Mouse (Mus musculus): Measurements from ENCODE around the gene Gm7697. TPM values are rescaled to one million over a fixed set of nuclear protein-coding genes. Genes with fewer than 3 reads are reported as not detected.
"Not testable (repeated sequence)": the region's sequence is repeated elsewhere in the genome, so short reads cannot be mapped to it uniquely, and the experiment has no call there.

The Gm7697 gene
- total RNA-seq (2017): not detected in 2 replicates

DNA sequence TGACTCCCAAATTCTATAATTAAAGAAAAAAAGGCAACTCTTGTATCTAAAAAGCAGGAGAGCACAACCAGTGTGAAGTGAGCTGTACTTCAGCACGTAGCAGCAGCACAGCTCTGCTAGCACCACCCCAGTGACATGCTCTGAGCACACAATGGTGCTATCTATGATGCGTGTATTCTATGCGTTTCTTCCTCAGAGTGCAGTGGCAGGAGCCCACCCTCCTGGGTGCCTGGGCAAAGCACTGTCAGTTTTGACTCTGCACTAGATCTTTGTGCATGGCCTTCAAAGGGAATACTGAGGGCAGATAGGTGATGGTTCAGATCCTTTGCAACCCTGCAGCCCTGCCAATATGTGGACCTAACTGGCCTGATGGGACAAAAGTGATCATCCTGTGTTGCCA, at the start of gene Gm7697:
TSS of gene Gm7697 (minus strand) at position 101 of the 400 bp plus-strand sequence.
- not testable (repeated sequence) for ATAC-seq (ENCODE audit: extremely low read depth, insufficient number of reproducible peaks, low FRiP score, poor library complexity, severe bottlenecking)

DNA sequence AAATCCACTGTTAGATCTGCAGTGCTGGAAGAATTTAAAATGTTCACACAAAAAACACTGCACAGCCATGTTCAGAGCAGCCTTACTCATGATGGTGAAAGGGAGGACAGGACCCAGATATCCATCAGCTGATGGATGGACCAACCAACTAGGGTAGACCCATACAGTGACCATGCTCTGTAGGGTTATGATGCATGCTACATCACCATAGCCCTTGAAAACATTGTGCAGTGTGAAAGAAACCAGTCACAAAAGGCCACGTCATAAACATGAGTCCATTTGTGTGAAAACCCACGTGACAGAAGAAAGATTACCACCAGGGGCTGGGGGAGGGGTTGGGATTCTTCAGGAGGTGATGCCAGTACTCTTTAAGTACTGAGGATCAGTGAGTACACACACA, 28.5 kb upstream of the Gm7697 start:
- ATAC-seq (ENCODE audit: extremely low read depth, insufficient number of reproducible peaks, low FRiP score, poor library complexity, severe bottlenecking): not testable (repeated sequence)

DNA sequence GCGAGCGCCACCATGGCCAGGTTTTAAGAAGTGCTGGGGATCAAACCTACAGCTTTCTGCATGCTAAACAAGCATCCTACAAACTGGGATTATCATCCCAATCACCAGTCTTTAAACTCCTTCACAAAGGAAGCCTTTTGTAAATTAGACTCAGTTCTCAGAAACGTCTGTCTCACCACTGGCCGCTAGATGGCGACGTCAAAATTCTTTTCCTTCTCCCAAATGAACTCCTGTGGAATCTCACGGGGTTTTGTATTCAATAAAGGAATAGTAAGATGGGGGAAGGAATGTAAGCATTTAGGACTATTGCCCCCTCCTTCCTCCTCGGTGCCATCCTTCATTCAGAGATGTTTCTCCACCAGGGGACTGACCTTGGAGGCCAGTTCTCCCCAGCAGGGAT, 26.8 kb upstream of the Gm7697 start:
- ATAC-seq (ENCODE audit: extremely low read depth, insufficient number of reproducible peaks, low FRiP score, poor library complexity, severe bottlenecking): not testable (repeated sequence)

DNA sequence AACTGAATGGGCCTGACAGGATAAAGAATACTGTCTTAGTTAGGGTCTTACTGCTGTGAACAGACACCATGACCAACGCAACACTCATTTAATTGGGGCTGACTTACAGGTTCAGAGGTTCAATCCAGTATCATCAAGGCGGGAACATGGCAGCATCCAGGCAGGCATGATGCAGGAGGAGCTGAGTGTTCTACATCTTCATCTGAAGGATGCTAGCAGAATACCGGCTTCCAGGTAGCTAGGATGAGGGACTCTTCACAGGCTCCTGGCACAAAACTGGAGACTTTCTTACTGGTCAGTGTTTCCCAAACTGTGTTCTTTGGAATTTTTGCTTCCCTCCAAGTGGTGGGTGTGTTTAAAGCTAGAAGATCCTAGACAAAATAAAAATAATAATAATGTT, 25.3 kb upstream of the Gm7697 start:
- not testable (repeated sequence) for ATAC-seq (ENCODE audit: extremely low read depth, insufficient number of reproducible peaks, low FRiP score, poor library complexity, severe bottlenecking)

DNA sequence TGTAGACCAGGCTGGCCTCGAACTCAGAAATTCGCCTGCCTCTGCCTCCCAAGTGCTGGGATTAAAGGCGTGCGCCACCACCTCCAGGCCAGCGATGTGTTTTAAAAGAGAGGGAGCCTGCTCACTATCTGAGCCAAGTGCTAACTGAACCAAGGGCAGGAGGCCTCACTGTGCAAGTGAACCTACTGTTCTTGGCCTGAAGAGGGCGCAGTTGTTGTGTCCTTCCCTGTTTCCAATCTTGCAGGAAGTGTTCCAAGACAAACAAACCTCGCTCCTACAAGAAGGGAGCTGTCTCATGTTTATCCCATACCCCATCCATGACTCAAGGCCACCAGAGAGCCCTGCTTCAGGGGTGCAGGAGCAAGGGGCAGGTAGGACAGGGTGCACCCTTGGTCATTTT, 24.4 kb upstream of the Gm7697 start:
- ATAC-seq (ENCODE audit: extremely low read depth, insufficient number of reproducible peaks, low FRiP score, poor library complexity, severe bottlenecking): not testable (repeated sequence)

DNA sequence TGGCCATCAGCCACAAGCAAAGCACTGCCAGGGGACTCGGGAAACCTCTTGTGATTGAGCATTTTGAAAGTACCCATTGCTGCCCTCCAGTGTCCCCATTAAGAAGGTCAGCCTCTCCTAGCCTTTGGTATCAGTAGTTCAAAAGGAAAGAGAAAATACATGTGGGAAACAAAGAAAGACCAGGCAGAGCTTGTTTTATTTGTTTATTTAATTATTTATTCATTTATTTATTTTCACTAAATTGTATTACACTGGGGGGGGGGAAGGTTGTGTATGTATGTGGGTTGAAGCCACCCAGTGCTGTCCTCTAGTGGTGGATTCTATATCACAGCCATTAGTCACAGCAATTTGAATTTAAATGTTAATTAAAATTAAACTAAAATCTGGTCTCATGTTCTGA, 22.2 kb upstream of the Gm7697 start:
- ATAC-seq (ENCODE audit: extremely low read depth, insufficient number of reproducible peaks, low FRiP score, poor library complexity, severe bottlenecking): not testable (repeated sequence)

DNA sequence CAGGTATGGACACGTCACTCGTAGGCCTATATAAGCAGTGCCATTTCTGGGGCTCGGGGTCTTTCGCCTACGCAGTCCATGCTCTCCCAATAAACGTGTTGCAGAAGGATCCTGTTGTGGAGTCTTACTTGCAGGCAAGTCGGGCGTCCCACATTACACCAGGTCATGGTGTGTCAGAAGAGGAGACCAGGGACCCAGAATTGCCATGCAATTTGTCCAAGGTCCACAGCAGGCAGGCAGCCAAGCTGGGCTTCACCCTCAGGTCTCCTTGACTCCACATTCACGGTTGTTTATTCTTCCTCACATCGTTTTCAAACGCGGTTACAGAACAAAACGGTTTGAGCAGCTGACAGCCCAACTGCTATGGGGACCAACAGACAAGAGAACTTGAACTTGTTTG, 21.7 kb upstream of the Gm7697 start:
- ATAC-seq (ENCODE audit: extremely low read depth, insufficient number of reproducible peaks, low FRiP score, poor library complexity, severe bottlenecking): not testable (repeated sequence)

DNA sequence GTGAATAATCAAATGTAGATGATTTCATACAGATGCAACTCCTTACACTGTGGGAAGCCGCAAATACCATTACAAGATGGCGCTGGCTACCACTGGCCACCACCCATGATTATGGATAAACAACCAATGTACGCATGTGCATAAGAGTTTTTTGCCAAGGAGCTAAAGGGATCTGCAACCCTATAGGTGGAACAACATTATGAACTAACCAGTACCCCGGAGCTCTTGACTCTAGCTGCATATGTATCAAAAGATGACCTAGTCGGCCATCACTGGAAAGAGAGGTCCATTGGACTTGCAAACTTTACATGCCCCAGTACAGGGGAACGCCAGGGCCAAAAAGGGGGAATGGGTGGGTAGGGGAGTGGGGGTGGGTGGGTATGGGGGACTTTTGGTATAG, 21.2 kb upstream of the Gm7697 start:
- ATAC-seq (ENCODE audit: extremely low read depth, insufficient number of reproducible peaks, low FRiP score, poor library complexity, severe bottlenecking): not testable (repeated sequence)

DNA sequence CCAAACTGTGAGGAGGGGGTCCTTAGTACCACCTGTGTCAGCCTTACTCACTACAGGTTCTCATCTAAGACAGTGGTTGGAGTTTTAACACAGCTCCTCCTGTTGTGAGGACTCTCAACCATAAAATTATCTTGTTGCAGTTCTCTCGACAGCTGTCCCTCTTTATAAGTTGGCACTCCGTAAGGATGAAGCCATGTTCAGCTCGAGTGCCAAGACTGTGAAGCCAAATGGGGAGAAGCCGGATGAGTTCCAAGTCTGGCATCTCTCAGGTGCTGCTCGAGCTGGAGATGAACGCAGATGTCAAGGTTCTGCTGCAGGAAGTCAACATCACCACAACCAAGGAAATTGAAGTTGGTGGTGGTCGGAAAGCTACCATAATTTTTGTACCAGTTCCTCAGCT, 18.0 kb upstream of the Gm7697 start:
- ATAC-seq (ENCODE audit: extremely low read depth, insufficient number of reproducible peaks, low FRiP score, poor library complexity, severe bottlenecking): 0 out of 2 replicates have a peak, but pooled peaks have one; percentile 41

DNA sequence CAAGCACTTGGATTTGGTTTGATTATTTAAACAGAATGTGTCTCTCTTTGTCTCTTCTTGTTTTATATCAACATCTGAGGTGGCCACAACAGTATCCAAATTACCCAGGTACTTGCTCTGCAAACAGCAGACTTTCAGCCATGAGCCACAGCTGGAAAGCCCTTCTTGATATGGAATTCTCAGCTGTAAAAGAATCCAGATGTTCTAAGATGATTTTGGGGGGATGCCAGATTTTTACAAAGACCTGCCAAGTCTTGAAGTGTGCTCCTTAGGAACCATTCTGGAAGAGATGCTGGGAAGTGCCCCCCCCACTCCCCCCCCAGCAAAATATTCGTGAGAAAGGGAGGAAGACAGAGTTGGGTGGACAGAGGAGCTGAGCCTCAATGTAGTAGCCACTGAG, 17.6 kb upstream of the Gm7697 start:
- ATAC-seq (ENCODE audit: extremely low read depth, insufficient number of reproducible peaks, low FRiP score, poor library complexity, severe bottlenecking): not testable (repeated sequence)

DNA sequence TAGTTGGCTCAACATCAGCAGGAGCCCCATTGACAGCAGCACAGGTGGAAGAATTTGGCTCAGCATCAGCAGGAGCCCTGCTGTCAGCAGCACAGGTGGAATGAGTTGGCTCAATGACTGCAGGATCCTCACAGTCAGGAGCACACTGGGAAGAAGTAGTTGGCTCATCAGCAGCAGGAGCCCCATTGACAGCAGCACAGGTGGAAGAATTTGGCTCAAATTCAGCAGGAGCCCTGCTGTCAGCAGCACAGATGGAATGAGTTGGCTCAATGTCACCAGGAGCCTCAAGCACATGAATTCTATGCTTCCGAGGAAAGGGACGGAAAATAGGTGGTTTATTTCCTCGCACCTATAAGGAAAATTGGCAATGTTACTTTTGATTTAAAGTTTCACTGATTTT, 47.8 kb downstream of the Gm7697 start:
- not testable (repeated sequence) for ATAC-seq (ENCODE audit: extremely low read depth, insufficient number of reproducible peaks, low FRiP score, poor library complexity, severe bottlenecking)

DNA sequence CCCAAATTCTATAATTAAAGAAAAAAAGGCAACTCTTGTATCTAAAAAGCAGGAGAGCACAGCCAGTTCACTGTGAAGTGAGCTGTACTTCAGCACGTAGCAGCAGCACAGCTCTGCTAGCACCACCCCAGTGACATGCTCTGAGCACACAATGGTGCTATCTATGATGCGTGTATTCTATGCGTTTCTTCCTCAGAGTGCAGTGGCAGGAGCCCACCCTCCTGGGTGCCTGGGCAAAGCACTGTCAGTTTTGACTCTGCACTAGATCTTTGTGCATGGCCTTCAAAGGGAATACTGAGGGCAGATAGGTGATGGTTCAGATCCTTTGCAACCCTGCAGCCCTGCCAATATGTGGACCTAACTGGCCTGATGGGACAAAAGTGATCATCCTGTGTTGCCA, 69.3 kb downstream of the Gm7697 start, which contains the start of gene Gm9495:
TSS of gene Gm9495 (minus strand) at position 101 of the 400 bp plus-strand sequence.
- ATAC-seq (ENCODE audit: extremely low read depth, insufficient number of reproducible peaks, low FRiP score, poor library complexity, severe bottlenecking): not testable (repeated sequence)

Other genes with a start within 250 kb of the Gm7697 start
- gene Gm9495, start 69.4 kb downstream of the Gm7697 start, total RNA-seq (2017): not detected in 2 replicates
- 27.4 and 29.7 TPM in 2 replicates for gene Zfp868, start 102.6 kb upstream of the Gm7697 start, total RNA-seq (2017)
- gene Zfp964, start 131.5 kb upstream of the Gm7697 start, total RNA-seq (2017): 0.98 and 1.6 TPM in 2 replicates
- gene Zfp869, start 187.7 kb upstream of the Gm7697 start, total RNA-seq (2017): 62.8 and 72.8 TPM in 2 replicates
- gene Zfp963, start 227.0 kb upstream of the Gm7697 start, total RNA-seq (2017): 8.8 and 11.2 TPM in 2 replicates